In genomic region chr7:113131945-113132538, GRCm38 (mm10) we compare ENCODE assay signal across 9 mouse cellular contexts.
DNase-seq lines count a peak whose midpoint lies in the region; ATAC-seq and TF ChIP-seq lines count a peak whose summit lies in the region.
"Had no signal": no experiment of that assay in that cellular context is flagged by ENCODE, and none has a peak within 500 bp of the region (broad histone marks: within the 10 kb centered on the region; RNA-seq: fewer than 3 reads in every experiment).

No protein-coding gene starts in this region.

- H3K36me3 ChIP-seq in C2C12 (ENCODE audit: control insufficient read depth, insufficient read depth) = no peaks in the 10 kb centered on the region
- H3K36me3 ChIP-seq in lung, embryonic 14.5 days (ENCODE audit: insufficient read depth) = no peaks in the 10 kb centered on the region
- H3K36me3 ChIP-seq: limb, embryonic 12.5 days had no signal

- no peak overlapping the region for H3K4me3 ChIP-seq in C2C12 (ENCODE audit: insufficient read depth, poor library complexity, severe bottlenecking)
- no peak overlapping the region for H3K4me3 ChIP-seq in lung, embryonic 14.5 days (ENCODE audit: low read depth, low read length)
- H3K4me3 ChIP-seq: limb, embryonic 12.5 days had no signal

- H3K4me2 ChIP-seq in lung, embryonic 14.5 days = 0 out of 2 replicates have a peak overlapping the region, but pooled peaks have one; percentile 3
- H3K4me2 ChIP-seq: limb, embryonic 12.5 days had no signal

- H3K79me2 ChIP-seq in C2C12 (ENCODE audit: control insufficient read depth, insufficient read depth) = no peaks in the 10 kb centered on the region

- no peaks in the 10 kb centered on the region for H3K9me3 ChIP-seq in lung, embryonic 14.5 days (ENCODE audit: low read depth, low read length)
- H3K9me3 ChIP-seq: limb, embryonic 12.5 days had no signal

- no peaks in the 10 kb centered on the region for H3K27me3 ChIP-seq in C2C12 (ENCODE audit: control insufficient read depth, insufficient read depth, insufficient read length)
- no peaks in the 10 kb centered on the region for H3K27me3 ChIP-seq in lung, embryonic 14.5 days (ENCODE audit: insufficient read depth, low read length)
- H3K27me3 ChIP-seq: limb, embryonic 12.5 days had no signal

- DNase-seq in NIH3T3 (ENCODE audit: low read depth) = peak; percentile 87
- peak; percentile 90 to 92 for DNase-seq in cerebellum, postnatal 10 days
- DNase-seq in gastrocnemius, adult 8-10 months (ENCODE audit: low spot score in 2 of 2) = peak; percentile 39 to 43
- peak; percentile 38 for DNase-seq in large intestine, adult 2 months (ENCODE audit: low read depth, low spot score)
- DNase-seq in lung, embryonic 14.5 days = peak; percentile 93
- peak; percentile 84 for DNase-seq in retina, postnatal 1 day
- no peak for DNase-seq in natural killer cell, adult 2 months (ENCODE audit: low spot score in 2 of 2)

- ATAC-seq in lung, embryonic 14.5 days (ENCODE audit: insufficient read depth) = peak; percentile 60

- no peak overlapping the region for H3ac ChIP-seq in C2C12 (ENCODE audit: control insufficient read depth, insufficient read length, low read depth)

- H3K4me1 ChIP-seq in lung, embryonic 14.5 days (ENCODE audit: insufficient read depth) = no peaks in the 10 kb centered on the region
- H3K4me1 ChIP-seq: limb, embryonic 12.5 days had no signal

- TF ChIP-seq CTCF in C2C12 (IDR thresholded peaks at IDR 0.05; ENCODE audit: control insufficient read depth, insufficient read depth, insufficient read length) = peak; percentile 54
- TF ChIP-seq CTCF in lung, embryonic 14.5 days (IDR thresholded peaks at IDR 0.05; ENCODE audit: low read depth) = peak; percentile 94

- WGBS in large intestine, adult 2 months = 1% methylated on average over 6 of the region's 6 CpGs
- WGBS in lung, embryonic 14.5 days = 2% methylated on average over 6 of the region's 6 CpGs

- no peaks in the 10 kb centered on the region for H3K79me3 ChIP-seq in C2C12 (ENCODE audit: low read depth)

- no peak overlapping the region for H3K27ac ChIP-seq in lung, embryonic 14.5 days (ENCODE audit: low read depth)
- H3K27ac ChIP-seq: limb, embryonic 12.5 days had no signal

- H3K9ac ChIP-seq in lung, embryonic 14.5 days = no peak overlapping the region
- H3K9ac ChIP-seq: limb, embryonic 12.5 days had no signal

TF ChIP-seq in C2C12, 6 proteins besides CTCF, POLR2A, EP300 and RAD21:
- TF ChIP-seq MAX (IDR thresholded peaks at IDR 0.05) (no peak), MYOG (IDR thresholded peaks at IDR 0.05; ENCODE audit: control insufficient read depth, extremely low read depth, insufficient read length) (no peak), FOSL1 (IDR thresholded peaks at IDR 0.05; ENCODE audit: insufficient read depth, low read length, poor library complexity, severe bottlenecking) (no peak), MYOD1 (IDR thresholded peaks at IDR 0.05; ENCODE audit: control insufficient read depth, insufficient read length, low read depth) (no peak), USF1 (IDR thresholded peaks at IDR 0.05; ENCODE audit: low read depth) (no peak), CEBPB (IDR thresholded peaks at IDR 0.05; ENCODE audit: low read depth) (no peak)

Comparison
In these comparisons a context has a peak if more than half of its experiments do, and no peak if none do; other contexts are left out.
1. DNase-seq: peak in NIH3T3 (single experiment), cerebellum, postnatal 10 days (2 of 2), gastrocnemius, adult 8-10 months (2 of 2), large intestine, adult 2 months (single experiment), lung, embryonic 14.5 days (single experiment) and retina, postnatal 1 day (single experiment); none in natural killer cell, adult 2 months (0 of 2).